Mouse (Mus musculus): ENCODE results near the gene Ubtd1. TPM values are rescaled to one million over a fixed set of nuclear protein-coding genes. Genes with fewer than 3 reads are reported as not detected.

Ubtd1 gene
- polyA plus RNA-seq, 1 experiment from 2014 or later: 9.5 TPM

DNA sequence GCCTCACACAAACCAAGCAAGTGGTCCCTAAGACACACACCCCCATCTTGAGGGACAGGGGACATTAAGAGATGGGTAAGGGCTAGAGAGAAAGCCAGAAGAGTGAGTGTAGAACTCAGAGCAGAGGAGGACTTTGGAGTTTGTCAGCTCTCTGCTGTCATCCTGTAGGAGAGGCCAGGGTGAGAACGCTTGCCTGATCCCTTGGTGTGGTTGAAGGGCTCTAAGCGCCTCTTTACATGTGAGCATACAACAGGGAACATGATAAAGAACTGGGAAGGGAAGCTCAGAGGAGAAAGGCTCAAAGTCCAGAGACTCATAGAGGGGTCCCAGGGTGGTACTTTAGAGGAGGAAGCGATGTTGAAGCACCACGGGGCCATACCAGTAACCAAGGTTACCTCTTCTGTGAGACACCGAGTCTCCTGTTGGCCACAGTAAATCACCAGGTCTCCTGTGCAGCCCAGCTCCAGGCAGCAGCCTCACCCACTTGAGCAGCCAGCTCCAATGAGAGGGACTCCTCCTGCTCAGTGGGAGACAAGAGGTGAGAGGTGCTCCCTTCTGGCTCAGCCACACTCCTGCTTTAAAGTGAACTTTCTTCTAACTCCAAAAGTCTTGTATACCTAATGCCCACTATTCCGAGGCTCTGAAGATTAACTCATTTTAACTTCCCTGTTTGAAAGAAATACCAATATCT is 75.3 kb downstream of the Ubtd1 start:
- H3K4me1 ChIP-seq: peaks cover 5% of the 10 kb centered on the region; the same call in 1 of the 2 replicates
- H3K27me3 ChIP-seq (ENCODE audit: low read depth, poor library complexity, severe bottlenecking): no peaks in the 10 kb centered on the region
- H3K27ac ChIP-seq (replicated peaks): no peak overlapping the region
- no peaks in the 10 kb centered on the region for H3K36me3 ChIP-seq
- DNase-seq (ENCODE audit: low spot score): no peak
- WGBS: 87% methylated on average over 6 of the region's 6 CpGs
- no peaks in the 10 kb centered on the region for H3K9me3 ChIP-seq (replicated peaks)
- no peak overlapping the region for H3K4me3 ChIP-seq

DNA sequence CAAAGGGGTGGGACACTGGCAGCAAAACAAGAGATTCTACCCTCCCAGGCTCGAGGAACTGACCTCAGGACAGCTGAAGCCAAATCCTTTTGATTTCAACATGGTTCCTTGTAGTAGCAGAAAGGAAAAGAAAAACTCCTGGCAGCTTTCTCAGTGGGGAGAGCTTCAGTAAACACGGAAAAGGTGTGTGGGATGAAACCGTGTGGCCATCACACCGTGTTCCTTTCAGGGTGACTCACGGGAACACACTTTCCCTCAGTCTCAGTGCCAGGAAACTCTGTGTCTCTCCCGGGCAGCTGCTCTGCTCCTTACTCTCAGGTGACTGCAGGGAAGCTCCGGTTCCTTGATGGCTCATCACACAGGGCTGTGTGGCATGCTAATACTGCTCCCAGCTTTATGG is 76.9 kb downstream of the Ubtd1 start:
- no peak overlapping the region for H3K27ac ChIP-seq (replicated peaks)
- 80% methylated on average over 7 of the region's 7 CpGs for WGBS
- no peak for DNase-seq (ENCODE audit: low spot score)
- no peaks in the 10 kb centered on the region for H3K4me1 ChIP-seq
- H3K9me3 ChIP-seq (replicated peaks): no peaks in the 10 kb centered on the region
- no peaks in the 10 kb centered on the region for H3K36me3 ChIP-seq
- no peak overlapping the region for H3K4me3 ChIP-seq
- no peaks in the 10 kb centered on the region for H3K27me3 ChIP-seq (ENCODE audit: low read depth, poor library complexity, severe bottlenecking)

DNA sequence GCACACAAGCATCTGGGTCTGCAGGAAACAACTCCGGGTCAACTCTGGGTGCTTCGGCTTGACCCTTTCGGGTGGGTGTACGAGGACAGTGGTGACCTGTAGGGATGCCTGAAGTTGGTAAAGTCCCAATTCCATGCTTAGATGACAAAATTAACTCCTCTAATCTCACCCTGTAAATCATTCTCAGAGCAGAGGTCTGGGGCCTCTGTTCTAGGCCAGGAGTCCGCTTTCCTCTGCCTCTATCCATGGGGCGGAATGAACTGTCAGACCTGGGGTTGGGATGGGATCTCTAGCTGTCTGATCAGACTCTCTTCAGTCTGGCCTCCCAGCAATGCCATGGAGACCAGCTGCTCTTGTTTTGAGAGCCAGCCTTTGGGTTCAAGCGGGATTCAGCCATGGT is 79.9 kb downstream of the Ubtd1 start:
- no peak overlapping the region for H3K27ac ChIP-seq (replicated peaks)
- no peaks in the 10 kb centered on the region for H3K4me1 ChIP-seq
- no peaks in the 10 kb centered on the region for H3K36me3 ChIP-seq
- no peaks in the 10 kb centered on the region for H3K9me3 ChIP-seq (replicated peaks)
- H3K4me3 ChIP-seq: no peak overlapping the region
- H3K27me3 ChIP-seq (ENCODE audit: low read depth, poor library complexity, severe bottlenecking): no peaks in the 10 kb centered on the region
- DNase-seq (ENCODE audit: low spot score): no peak
- WGBS: 91% methylated on average over 7 of the region's 7 CpGs

DNA sequence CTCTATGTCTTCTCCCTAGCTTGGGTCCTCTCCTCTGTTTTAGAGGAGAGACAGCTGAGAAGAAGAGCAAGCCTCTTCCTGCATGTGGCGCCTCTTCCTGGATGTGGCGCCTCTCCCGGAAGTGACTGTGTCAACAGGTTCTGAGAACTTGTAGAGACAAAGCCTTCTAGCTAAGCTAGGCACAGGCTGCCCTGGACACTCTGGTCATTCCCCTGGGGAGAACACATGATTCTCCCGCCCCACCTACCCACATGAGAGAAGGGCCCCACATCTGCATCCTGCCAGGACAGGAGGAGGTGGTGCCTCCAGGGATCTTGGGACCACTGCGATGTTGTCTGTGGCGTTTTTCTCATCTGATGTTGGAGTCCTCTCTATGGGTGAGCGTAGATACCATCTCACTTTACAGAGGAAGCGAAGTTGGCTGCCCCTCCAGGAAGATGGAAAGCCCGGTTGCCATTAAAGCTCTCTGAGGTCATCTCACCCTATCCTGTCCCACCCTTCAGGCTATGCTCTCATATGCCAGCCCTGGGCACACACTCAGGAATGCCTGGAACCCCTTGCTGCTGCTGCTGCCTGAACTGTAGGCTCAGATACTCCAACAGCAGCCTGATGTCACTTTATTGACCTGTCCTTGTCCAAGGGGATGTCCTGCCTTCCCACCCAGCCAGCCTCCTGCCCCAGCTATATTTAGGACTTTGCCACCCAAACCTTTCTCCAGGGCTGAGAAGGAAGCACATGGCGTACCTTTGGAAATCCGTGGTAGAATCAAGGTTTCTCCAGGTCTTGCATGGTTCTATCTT is 87.1 kb downstream of the Ubtd1 start:
- Histone ChIP-seq H3K4me3 (no peak overlapping the region), H3K27me3 (ENCODE audit: low read depth, poor library complexity, severe bottlenecking) (no peaks in the 10 kb centered on the region), H3K36me3 (0 out of 2 replicates have a peak, but pooled peaks cover 5% of the 10 kb centered on the region), H3K4me1 (peaks cover 8% of the 10 kb centered on the region; the same call in 1 of the 2 replicates), H3K27ac (replicated peaks) (no peak overlapping the region), H3K9me3 (replicated peaks) (no peaks in the 10 kb centered on the region)
- 86% methylated on average over 11 of the region's 11 CpGs for WGBS
- DNase-seq (ENCODE audit: low spot score): no peak

DNA sequence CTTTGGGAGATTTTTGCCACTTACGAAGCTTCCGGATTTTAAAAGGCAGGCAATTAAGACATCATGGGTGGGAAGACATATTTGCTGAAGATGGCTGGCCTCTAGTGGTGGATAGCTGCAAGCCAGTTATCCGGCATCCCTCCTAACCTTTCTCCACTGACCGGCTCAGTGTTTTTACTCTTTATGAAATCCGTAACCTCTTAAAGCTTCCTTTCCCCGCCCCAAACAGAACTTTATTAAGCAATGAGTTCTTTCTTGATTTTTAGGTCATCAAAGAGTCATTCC is 87.6 kb downstream of the Ubtd1 start:
- Histone ChIP-seq H3K4me3 (no peak overlapping the region), H3K4me1 (peaks cover 8% of the 10 kb centered on the region; the same call in 1 of the 2 replicates), H3K27me3 (ENCODE audit: low read depth, poor library complexity, severe bottlenecking) (no peaks in the 10 kb centered on the region), H3K9me3 (replicated peaks) (no peaks in the 10 kb centered on the region), H3K27ac (replicated peaks) (no peak overlapping the region), H3K36me3 (0 out of 2 replicates have a peak, but pooled peaks cover 11% of the 10 kb centered on the region)
- no peak for DNase-seq (ENCODE audit: low spot score)
- WGBS: 69% methylated on average over 6 of the region's 6 CpGs

DNA sequence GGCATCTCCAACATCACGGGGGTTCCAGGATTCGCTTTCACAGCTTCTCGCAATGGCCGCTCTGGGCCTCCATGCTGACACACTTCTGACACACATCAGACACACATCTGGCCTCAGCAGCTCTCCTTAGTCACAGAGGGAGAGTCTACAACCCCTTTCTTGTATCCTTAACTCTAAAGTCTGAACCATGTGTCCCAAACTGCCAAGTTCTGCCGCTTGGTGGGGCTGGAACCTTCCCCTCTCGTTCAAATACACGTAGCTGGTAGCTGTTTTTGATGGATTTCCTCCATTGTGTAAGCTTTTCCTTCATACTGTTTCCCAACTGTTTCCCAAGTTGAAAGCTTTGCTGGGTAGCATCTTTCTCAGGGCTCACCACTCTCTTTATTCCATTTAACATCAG is 89.7 kb downstream of the Ubtd1 start:
- H3K4me1 ChIP-seq: peaks cover 8% of the 10 kb centered on the region; the same call in 1 of the 2 replicates

DNA sequence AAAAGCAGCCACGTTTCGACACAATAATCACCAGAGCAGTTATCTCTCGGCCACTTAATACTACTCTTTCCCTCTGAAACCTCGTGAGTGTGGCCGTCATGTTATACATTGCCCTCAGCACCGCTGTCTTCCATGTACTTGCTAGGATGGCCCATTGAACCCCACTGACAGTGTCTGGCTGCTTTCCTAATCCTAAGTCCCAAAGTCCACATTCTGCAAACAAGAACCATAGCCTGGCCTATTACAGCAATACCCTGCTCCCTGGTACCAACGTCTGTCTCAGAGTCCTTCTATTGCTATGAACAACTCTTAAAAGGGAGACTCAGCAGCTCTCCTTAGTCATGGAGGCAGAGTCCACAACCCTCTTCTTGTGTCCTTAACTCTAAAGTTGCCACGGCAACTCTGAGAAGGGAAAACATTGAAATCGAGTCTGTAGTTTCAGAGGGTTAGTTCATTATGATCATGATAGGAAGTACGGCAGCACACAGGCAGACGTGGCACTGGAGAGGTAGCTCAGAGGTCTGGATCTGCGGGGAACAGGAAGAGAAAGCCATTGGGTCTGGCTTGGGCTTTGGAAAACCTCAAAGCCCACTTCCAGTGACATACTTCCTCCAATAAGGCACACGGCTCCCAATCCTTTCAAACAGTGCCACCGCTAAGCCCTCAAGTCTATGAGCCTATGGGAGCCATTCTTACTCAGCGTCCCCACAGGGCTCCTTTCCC is 90.5 kb downstream of the Ubtd1 start:
- Histone ChIP-seq H3K4me3 (no peak overlapping the region), H3K27me3 (ENCODE audit: low read depth, poor library complexity, severe bottlenecking) (no peaks in the 10 kb centered on the region), H3K9me3 (replicated peaks) (no peaks in the 10 kb centered on the region), H3K4me1 (peaks cover 8% of the 10 kb centered on the region; the same call in 1 of the 2 replicates), H3K27ac (replicated peaks) (no peak overlapping the region), H3K36me3 (peaks cover 37% of the 10 kb centered on the region)
- WGBS: 85% methylated on average over 15 of the region's 15 CpGs
- DNase-seq (ENCODE audit: low spot score): peak; percentile 9

More for the DNA sequence above, 89.7 kb downstream of the Ubtd1 start:
- Histone ChIP-seq H3K27me3 (ENCODE audit: low read depth, poor library complexity, severe bottlenecking) (no peaks in the 10 kb centered on the region), H3K36me3 (peaks cover 31% of the 10 kb centered on the region), H3K4me3 (no peak overlapping the region), H3K9me3 (replicated peaks) (no peaks in the 10 kb centered on the region), H3K27ac (replicated peaks) (no peak overlapping the region)
- WGBS: 83% methylated on average over 7 of the region's 7 CpGs
- no peak for DNase-seq (ENCODE audit: low spot score)

DNA sequence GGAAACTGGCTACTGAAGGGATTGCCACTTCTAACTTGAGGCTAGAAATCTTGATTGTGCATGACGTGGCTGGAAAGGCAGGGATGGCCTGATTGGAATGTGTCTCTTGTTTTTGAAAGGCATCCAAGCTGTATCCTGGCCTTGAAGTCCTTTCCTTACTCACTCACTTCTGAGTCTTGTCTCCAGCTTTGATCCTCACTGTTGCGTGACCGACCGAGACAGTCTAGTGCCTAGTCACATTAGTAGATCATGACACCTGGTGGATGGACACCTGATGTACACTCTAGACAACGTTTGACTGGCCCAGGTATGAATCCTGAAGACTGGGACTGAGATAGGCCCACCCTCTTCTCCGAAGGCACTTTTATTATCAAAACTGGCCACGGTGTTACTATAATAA is 91.2 kb downstream of the Ubtd1 start:
- peaks cover 8% of the 10 kb centered on the region; the same call in 1 of the 2 replicates for H3K4me1 ChIP-seq
- no peaks in the 10 kb centered on the region for H3K9me3 ChIP-seq (replicated peaks)
- DNase-seq (ENCODE audit: low spot score): no peak
- no peaks in the 10 kb centered on the region for H3K27me3 ChIP-seq (ENCODE audit: low read depth, poor library complexity, severe bottlenecking)
- no peak overlapping the region for H3K27ac ChIP-seq (replicated peaks)
- H3K36me3 ChIP-seq: peaks cover 44% of the 10 kb centered on the region
- H3K4me3 ChIP-seq: no peak overlapping the region
- WGBS: 83% methylated on average over 7 of the region's 7 CpGs

DNA sequence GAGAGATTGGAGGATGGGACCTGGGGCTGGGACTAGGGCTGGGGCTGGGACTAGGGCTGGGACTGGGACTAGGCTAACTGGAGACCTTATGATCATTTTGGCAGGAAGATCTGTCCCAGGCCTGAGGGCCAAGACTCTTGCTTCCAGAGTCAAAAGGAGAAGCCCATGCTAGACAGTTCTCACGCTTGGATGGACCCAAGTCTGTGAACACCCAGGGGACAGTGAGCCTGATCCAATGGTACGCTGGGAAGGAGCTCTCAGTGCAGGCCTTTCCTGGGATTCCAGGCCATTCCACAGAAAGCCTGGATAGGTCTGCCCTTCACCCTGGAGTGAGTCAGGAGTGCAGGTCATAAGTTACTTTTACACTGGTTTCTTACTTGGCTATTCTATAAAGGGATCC is 93.5 kb downstream of the Ubtd1 start:
- H3K4me1 ChIP-seq: peaks cover 9% of the 10 kb centered on the region; the same call in 1 of the 2 replicates
- H3K27me3 ChIP-seq (ENCODE audit: low read depth, poor library complexity, severe bottlenecking): no peaks in the 10 kb centered on the region
- H3K27ac ChIP-seq (replicated peaks): no peak overlapping the region
- DNase-seq (ENCODE audit: low spot score): no peak
- 85% methylated on average over 2 of the region's 2 CpGs for WGBS
- H3K9me3 ChIP-seq (replicated peaks): no peaks in the 10 kb centered on the region
- H3K36me3 ChIP-seq: peaks cover 50% of the 10 kb centered on the region
- no peak overlapping the region for H3K4me3 ChIP-seq

DNA sequence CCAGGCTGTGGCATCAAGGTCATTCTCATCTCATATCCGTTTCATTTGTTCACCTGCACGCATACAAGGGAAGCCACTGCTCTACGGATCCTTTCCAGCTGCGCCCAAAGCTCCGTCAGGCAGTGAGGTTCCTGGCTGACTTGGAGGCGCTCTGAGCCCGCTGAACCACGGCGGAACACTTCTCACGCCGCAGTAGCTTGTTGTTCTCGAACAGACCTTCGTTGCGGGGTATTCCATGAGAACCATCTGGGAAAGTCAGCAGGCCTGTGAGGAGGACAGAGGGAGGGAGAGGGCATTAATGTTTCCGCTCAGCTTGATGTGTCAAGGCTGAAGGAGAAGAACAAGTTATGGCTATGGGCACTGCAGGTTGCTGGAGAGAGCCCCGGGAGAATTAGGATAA is 94.4 kb downstream of the Ubtd1 start:
- H3K4me1 ChIP-seq: peaks cover 5% of the 10 kb centered on the region; the same call in 1 of the 2 replicates
- no peaks in the 10 kb centered on the region for H3K9me3 ChIP-seq (replicated peaks)
- no peak overlapping the region for H3K27ac ChIP-seq (replicated peaks)
- H3K4me3 ChIP-seq: no peak overlapping the region
- no peaks in the 10 kb centered on the region for H3K27me3 ChIP-seq (ENCODE audit: low read depth, poor library complexity, severe bottlenecking)
- H3K36me3 ChIP-seq: peaks cover 50% of the 10 kb centered on the region
- no peak for DNase-seq (ENCODE audit: low spot score)
- WGBS: 91% methylated on average over 16 of the region's 16 CpGs

DNA sequence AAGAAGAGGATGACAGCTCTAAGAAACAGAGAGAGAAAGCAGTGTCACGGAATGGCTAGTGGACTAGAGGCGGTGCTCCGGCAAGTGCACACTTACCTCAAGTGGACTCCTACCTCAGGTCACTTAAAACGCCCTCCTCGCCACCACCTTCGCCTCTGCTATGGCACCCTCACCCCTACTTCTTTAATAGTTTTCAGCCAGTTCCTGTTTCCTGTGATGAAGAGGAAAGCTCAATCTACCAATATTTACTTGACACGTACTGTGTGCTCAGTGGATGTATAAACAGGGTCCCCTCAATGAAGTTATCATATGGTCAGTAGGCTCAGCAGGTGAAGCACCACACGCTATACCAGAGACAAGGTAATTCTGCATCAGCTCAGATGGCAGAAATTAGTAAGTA is 97.0 kb downstream of the Ubtd1 start:
- Histone ChIP-seq H3K36me3 (peaks cover 46% of the 10 kb centered on the region), H3K4me3 (no peak overlapping the region)
- 93% methylated on average over 8 of the region's 8 CpGs for WGBS

DNA sequence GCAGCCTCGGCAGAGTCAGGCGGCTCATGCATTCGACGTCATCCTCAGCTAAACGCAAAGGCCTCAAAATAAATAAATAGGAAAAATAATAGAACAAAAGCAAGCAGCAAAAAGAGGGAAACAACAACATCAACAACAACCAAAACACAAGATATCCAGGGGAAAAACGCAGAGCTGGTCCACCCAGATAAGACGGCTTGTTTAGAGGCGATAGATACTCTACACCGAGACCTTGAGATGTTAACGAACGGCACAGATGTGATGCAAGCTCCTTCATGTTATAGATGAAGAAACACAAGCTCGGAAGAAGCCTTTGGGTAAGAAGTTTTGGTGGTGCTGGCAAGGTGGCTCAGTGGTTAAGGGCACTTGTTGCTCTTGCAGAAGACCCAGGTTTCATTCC is 97.4 kb downstream of the Ubtd1 start:
- no peaks in the 10 kb centered on the region for H3K9me3 ChIP-seq (replicated peaks)
- DNase-seq (ENCODE audit: low spot score): no peak
- WGBS: 96% methylated on average over 12 of the region's 12 CpGs
- H3K4me1 ChIP-seq: peaks cover 5% of the 10 kb centered on the region; the same call in 1 of the 2 replicates
- H3K27me3 ChIP-seq (ENCODE audit: low read depth, poor library complexity, severe bottlenecking): no peaks in the 10 kb centered on the region
- H3K27ac ChIP-seq (replicated peaks): no peak overlapping the region
- H3K4me3 ChIP-seq: no peak overlapping the region
- H3K36me3 ChIP-seq: peaks cover 41% of the 10 kb centered on the region

More for the DNA sequence above, 97.0 kb downstream of the Ubtd1 start:
- Histone ChIP-seq H3K27ac (replicated peaks) (no peak overlapping the region), H3K9me3 (replicated peaks) (no peaks in the 10 kb centered on the region), H3K4me1 (peaks cover 5% of the 10 kb centered on the region; the same call in 1 of the 2 replicates), H3K27me3 (ENCODE audit: low read depth, poor library complexity, severe bottlenecking) (no peaks in the 10 kb centered on the region)
- no peak for DNase-seq (ENCODE audit: low spot score)
